In the genomic region with DNA sequence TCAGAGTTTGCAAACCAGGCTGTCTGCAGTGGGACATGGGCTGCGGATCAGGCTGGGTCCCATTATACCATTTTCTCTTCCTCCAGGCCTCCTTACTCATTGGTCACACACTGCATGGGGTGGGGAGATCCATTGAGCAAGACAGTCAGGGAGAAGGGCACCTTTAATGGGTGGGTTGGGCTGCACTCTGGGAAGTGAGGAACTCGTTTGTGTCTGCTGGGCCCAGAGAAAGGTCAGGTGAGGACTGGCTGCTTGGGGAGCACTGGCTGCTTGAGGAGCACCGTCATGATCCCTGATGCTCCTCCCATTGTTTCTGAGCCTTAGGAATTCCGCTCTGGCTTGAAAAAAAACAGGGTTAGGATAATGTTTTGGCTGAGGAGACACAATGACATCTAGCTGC, we compare ENCODE assay signal across 27 mouse cellular contexts. TPM values are rescaled to one million over a fixed set of nuclear protein-coding genes. Genes with fewer than 3 reads are reported as not detected.
DNase-seq lines count a peak whose midpoint lies in the region; ATAC-seq and TF ChIP-seq lines count a peak whose summit lies in the region.
"Had no signal": no experiment of that assay in that cellular context is flagged by ENCODE, and none has a peak within 500 bp of the region (broad histone marks: within the 10 kb centered on the region; RNA-seq: fewer than 3 reads in every experiment).

No protein-coding gene starts in this region.

- H3K9ac ChIP-seq in heart, embryonic 11.5 days (ENCODE audit: low read depth, low read length): 0 out of 2 replicates have a peak overlapping the region, but pooled peaks have one; percentile 10
- H3K9ac ChIP-seq in intestine, embryonic 16.5 days (ENCODE audit: low read depth, low read length): 0 out of 2 replicates have a peak overlapping the region, but pooled peaks have one; percentile 8
- H3K9ac ChIP-seq in intestine, postnatal 0 days (ENCODE audit: low read depth, low read length): no peak overlapping the region
- H3K9ac ChIP-seq: embryonic facial prominence, embryonic 12.5 days; forebrain, embryonic 13.5 days; forebrain, embryonic 15.5 days; forebrain, postnatal 0 days had no signal

- 54% methylated on average over 4 of the region's 4 CpGs for WGBS in heart, embryonic 11.5 days (ENCODE audit: insufficient replicate concordance)
- 40% methylated on average over 4 of the region's 4 CpGs for WGBS in intestine, embryonic 16.5 days
- WGBS in intestine, postnatal 0 days: 46% methylated on average over 4 of the region's 4 CpGs

- H3K9me3 ChIP-seq in heart, embryonic 11.5 days (replicated peaks; ENCODE audit: control insufficient read depth, low read length): no peaks in the 10 kb centered on the region
- no peaks in the 10 kb centered on the region for H3K9me3 ChIP-seq in intestine, embryonic 16.5 days (ENCODE audit: control insufficient read depth, low read length)
- no peaks in the 10 kb centered on the region for H3K9me3 ChIP-seq in intestine, postnatal 0 days (ENCODE audit: control insufficient read depth)
- H3K9me3 ChIP-seq: embryonic facial prominence, embryonic 10.5 days; embryonic facial prominence, embryonic 12.5 days; forebrain, embryonic 13.5 days; forebrain, embryonic 15.5 days had no signal

- H3K27me3 ChIP-seq in heart, embryonic 11.5 days (ENCODE audit: control insufficient read depth, insufficient read depth, low read length): peaks cover 35% of the 10 kb centered on the region
- H3K27me3 ChIP-seq in intestine, embryonic 16.5 days (replicated peaks; ENCODE audit: control insufficient read depth, insufficient read depth, low read length): peaks cover 14% of the 10 kb centered on the region
- peaks cover 23% of the 10 kb centered on the region for H3K27me3 ChIP-seq in intestine, postnatal 0 days (replicated peaks; ENCODE audit: control insufficient read depth, insufficient read depth, low read length)
- H3K27me3 ChIP-seq: CH12.LX, Patski had no signal

- TF ChIP-seq CTCF in intestine, postnatal 0 days (IDR thresholded peaks at IDR 0.05; ENCODE audit: low read depth): no peak

- H3K27ac ChIP-seq in heart, embryonic 11.5 days (ENCODE audit: low read depth, low read length): no peak overlapping the region
- no peak overlapping the region for H3K27ac ChIP-seq in intestine, embryonic 16.5 days (ENCODE audit: low read length)
- H3K27ac ChIP-seq in intestine, postnatal 0 days (ENCODE audit: low read depth, low read length): no peak overlapping the region
- H3K27ac ChIP-seq: embryonic facial prominence, embryonic 10.5 days; embryonic facial prominence, embryonic 12.5 days; forebrain, embryonic 13.5 days; forebrain, embryonic 15.5 days had no signal

- peaks cover 19% of the 10 kb centered on the region for H3K4me1 ChIP-seq in heart, embryonic 11.5 days (ENCODE audit: control insufficient read depth, insufficient read depth, low read length)
- peaks cover 11% of the 10 kb centered on the region; the same call in 1 of the 2 replicates for H3K4me1 ChIP-seq in intestine, embryonic 16.5 days (ENCODE audit: control insufficient read depth, insufficient read depth, low read length)
- no peaks in the 10 kb centered on the region for H3K4me1 ChIP-seq in intestine, postnatal 0 days (replicated peaks; ENCODE audit: control insufficient read depth, insufficient read depth, low read length)

- H3K36me3 ChIP-seq in heart, embryonic 11.5 days (ENCODE audit: control insufficient read depth, insufficient read depth, low read length): peaks cover 26% of the 10 kb centered on the region
- peaks cover 29% of the 10 kb centered on the region for H3K36me3 ChIP-seq in intestine, embryonic 16.5 days (ENCODE audit: control insufficient read depth, insufficient read depth, low read length)
- peaks cover 50% of the 10 kb centered on the region for H3K36me3 ChIP-seq in intestine, postnatal 0 days (ENCODE audit: control insufficient read depth, insufficient read depth)

- ATAC-seq in heart, embryonic 11.5 days (replicated peaks; ENCODE audit: insufficient number of reproducible peaks, low FRiP score, low TSS enrichment): no peak
- ATAC-seq in intestine, embryonic 16.5 days: no peak
- no peak for ATAC-seq in intestine, postnatal 0 days
- ATAC-seq: activated CD4-positive, CD25-positive, alpha-beta regulatory T cell, adult 4 months; CD4-positive, CD25-positive, alpha-beta regulatory T cell, adult 4 months; forebrain, embryonic 13.5 days; forebrain, embryonic 15.5 days; forebrain, postnatal 0 days; Patski had no signal

- H3K4me3 ChIP-seq in heart, embryonic 11.5 days (ENCODE audit: low read depth, low read length): no peak overlapping the region
- no peak overlapping the region for H3K4me3 ChIP-seq in intestine, embryonic 16.5 days (ENCODE audit: low read length)
- no peak overlapping the region for H3K4me3 ChIP-seq in intestine, postnatal 0 days (ENCODE audit: low read depth, low read length)
- H3K4me3 ChIP-seq: embryonic facial prominence, embryonic 10.5 days; embryonic facial prominence, embryonic 12.5 days; forebrain, embryonic 13.5 days; forebrain, embryonic 15.5 days had no signal

- DNase-seq in heart, postnatal 4 days: no peak
- peak; percentile 67 for DNase-seq in R1 (ENCODE audit: low read depth, low spot score)
- DNase-seq in cerebellum, adult 11 months: no peak
- no peak for DNase-seq in urinary bladder, postnatal 14 days (ENCODE audit: low spot score)
- DNase-seq: adrenal gland, adult 2 months; adrenal gland, postnatal 10 days; adrenal gland, postnatal 25 days; B cell, adult 2 months; cerebellum, adult 11-12 months; cerebellum, adult 2 months; cerebellum, adult 9-10 months; cerebellum, postnatal 10 days; cerebellum, postnatal 25 days; forebrain, postnatal 0 days had no signal

- H3K4me2 ChIP-seq in heart, embryonic 11.5 days: no peak overlapping the region
- no peak overlapping the region for H3K4me2 ChIP-seq in intestine, embryonic 16.5 days (ENCODE audit: low read depth, low read length)
- no peak overlapping the region for H3K4me2 ChIP-seq in intestine, postnatal 0 days (replicated peaks; ENCODE audit: low read depth)
- H3K4me2 ChIP-seq: embryonic facial prominence, embryonic 12.5 days; forebrain, embryonic 13.5 days; forebrain, embryonic 15.5 days had no signal

RNA-seq across cellular contexts. Expression of a gene that starts 1.8 kb away (rescaled TPM):
- 3.9 and 5.6 TPM in 2 replicates for polyA plus RNA-seq in heart, embryonic 11.5 days (2014; fragmentation: Nextera tagmentation; extraction: Ambion mirVana)
- 1 to 10 TPM; 1.8 to 2.2 TPM for total RNA-seq in heart, postnatal 4 days (2021)
- 6.4 and 8.1 TPM in 2 replicates for polyA plus RNA-seq in intestine, embryonic 16.5 days (2015; fragmentation: Nextera tagmentation; extraction: Ambion mirVana)
- 2.3 and 4.8 TPM in 2 replicates for polyA plus RNA-seq in intestine, postnatal 0 days (2015; fragmentation: Nextera tagmentation; extraction: Ambion mirVana)

RNA-seq across cellular contexts. Expression of a gene that starts 2.6 kb away (rescaled TPM):
- 0.23 TPM in 2 replicates for polyA plus RNA-seq in heart, embryonic 11.5 days (2014; fragmentation: Nextera tagmentation; extraction: Ambion mirVana)
- total RNA-seq in heart, postnatal 4 days (2021): not detected
- 0.23 and 0.27 TPM in 2 replicates for polyA plus RNA-seq in intestine, embryonic 16.5 days (2015; fragmentation: Nextera tagmentation; extraction: Ambion mirVana)
- 0.09 and 0.18 TPM in 2 replicates for polyA plus RNA-seq in intestine, postnatal 0 days (2015; fragmentation: Nextera tagmentation; extraction: Ambion mirVana)
- total RNA-seq: CH12.LX had no signal
- polyA plus RNA-seq: activated CD4-positive, CD25-positive, alpha-beta regulatory T cell, adult 4 months; brain, embryonic 14.5 days; CD4-positive, CD25-positive, alpha-beta regulatory T cell, adult 4 months; forebrain, embryonic 13.5 days; G1E had no signal

RNA-seq across cellular contexts. Expression of a gene that starts 13.9 kb away (rescaled TPM):
- 5.9 and 6.5 TPM in 2 replicates for polyA plus RNA-seq in heart, embryonic 11.5 days (2014; fragmentation: Nextera tagmentation; extraction: Ambion mirVana)
- 1 to 10 TPM; 4.8 to 6.6 TPM for total RNA-seq in heart, postnatal 4 days (2021)
- polyA plus RNA-seq in intestine, embryonic 16.5 days (2015; fragmentation: Nextera tagmentation; extraction: Ambion mirVana): 10.8 and 12.2 TPM in 2 replicates
- 1.3 and 1.8 TPM in 2 replicates for polyA plus RNA-seq in intestine, postnatal 0 days (2015; fragmentation: Nextera tagmentation; extraction: Ambion mirVana)

RNA-seq across cellular contexts. Expression of a gene that starts 14.0 kb away (rescaled TPM):
- polyA plus RNA-seq in heart, embryonic 11.5 days (2014; fragmentation: Nextera tagmentation; extraction: Ambion mirVana): 26.0 and 28.0 TPM in 2 replicates
- total RNA-seq in heart, postnatal 4 days (2021): 10 to 100 TPM; 19.2 to 21.6 TPM
- polyA plus RNA-seq in intestine, embryonic 16.5 days (2015; fragmentation: Nextera tagmentation; extraction: Ambion mirVana): 34.5 and 37.8 TPM in 2 replicates
- polyA plus RNA-seq in intestine, postnatal 0 days (2015; fragmentation: Nextera tagmentation; extraction: Ambion mirVana): 31.5 and 31.6 TPM in 2 replicates

RNA-seq across cellular contexts. Expression of a gene that starts 14.1 kb away (rescaled TPM):
- polyA plus RNA-seq in heart, embryonic 11.5 days (2014; fragmentation: Nextera tagmentation; extraction: Ambion mirVana): not detected in 2 replicates
- total RNA-seq in heart, postnatal 4 days (2021): under 1 TPM; 0.21 to 0.25 TPM
- 0.26 and 0.37 TPM in 2 replicates for polyA plus RNA-seq in intestine, embryonic 16.5 days (2015; fragmentation: Nextera tagmentation; extraction: Ambion mirVana)
- polyA plus RNA-seq in intestine, postnatal 0 days (2015; fragmentation: Nextera tagmentation; extraction: Ambion mirVana): 0.16 and 0.25 TPM in 2 replicates
- polyA plus RNA-seq: forebrain, embryonic 15.5 days had no signal
